Mouse (Mus musculus): Measurements from ENCODE around the gene Paqr7. TPM values are rescaled to one million over a fixed set of nuclear protein-coding genes. Genes with fewer than 3 reads are reported as not detected.

Paqr7 gene
- polyA plus RNA-seq, 1 experiment from 2014 or later: 1.2 TPM

GRCm38 (mm10) chr4:134466381-134467262 is 29.9 kb upstream of the Paqr7 start:
- Histone ChIP-seq H3K4me3 (peak overlapping the region; percentile 90), H3K36me3 (peaks cover 19% of the 10 kb centered on the region), H3K27ac (peak overlapping the region; percentile 99), H3K9me3 (replicated peaks) (no peaks in the 10 kb centered on the region), H3K4me1 (peaks cover 23% of the 10 kb centered on the region), H3K27me3 (ENCODE audit: low read depth, poor library complexity, severe bottlenecking) (peaks cover 15% of the 10 kb centered on the region)
- WGBS: 80% methylated on average over 11 of the region's 11 CpGs
- DNase-seq (ENCODE audit: low spot score): no peak

GRCm38 (mm10) chr4:134467435-134468214 is 28.9 kb upstream of the Paqr7 start:
- Histone ChIP-seq H3K36me3 (peaks cover 29% of the 10 kb centered on the region), H3K27me3 (ENCODE audit: low read depth, poor library complexity, severe bottlenecking) (peaks cover 15% of the 10 kb centered on the region), H3K9me3 (replicated peaks) (no peaks in the 10 kb centered on the region), H3K27ac (peak overlapping the region; percentile 99), H3K4me1 (peaks cover 23% of the 10 kb centered on the region), H3K4me3 (peak overlapping the region; percentile 90)
- peak; percentile 65 for DNase-seq (ENCODE audit: low spot score)
- under 1% methylated on average over 31 of the region's 31 CpGs for WGBS

GRCm38 (mm10) chr4:134468215-134468575 is 28.3 kb upstream of the Paqr7 start, which contains the start of gene Stmn1:
Stmn1 (plus strand) TSS chr4:134468320.
- Histone ChIP-seq H3K4me1 (peaks cover 23% of the 10 kb centered on the region), H3K27ac (peak within 1 kb of the TSS; percentile 99), H3K4me3 (peak within 1 kb of the TSS; percentile 90), H3K27me3 (ENCODE audit: low read depth, poor library complexity, severe bottlenecking) (peaks cover 15% of the 10 kb centered on the region), H3K9me3 (replicated peaks) (no peaks in the 10 kb centered on the region), H3K36me3 (peaks cover 34% of the 10 kb centered on the region)
- WGBS: under 1% methylated on average over 31 of the region's 31 CpGs
- DNase-seq (ENCODE audit: low spot score): peak; percentile 96

GRCm38 (mm10) chr4:134468578-134469266 is 27.8 kb upstream of the Paqr7 start:
- peaks cover 23% of the 10 kb centered on the region for H3K4me1 ChIP-seq
- DNase-seq (ENCODE audit: low spot score): peak; percentile 96
- H3K27me3 ChIP-seq (ENCODE audit: low read depth, poor library complexity, severe bottlenecking): peaks cover 15% of the 10 kb centered on the region
- no peaks in the 10 kb centered on the region for H3K9me3 ChIP-seq (replicated peaks)
- peak overlapping the region; percentile 90 for H3K4me3 ChIP-seq
- H3K27ac ChIP-seq: peak overlapping the region; percentile 99
- under 1% methylated on average over 65 of the region's 68 CpGs for WGBS
- H3K36me3 ChIP-seq: peaks cover 36% of the 10 kb centered on the region

- WGBS: 32% methylated on average over 6 of the region's 6 CpGs
- DNase-seq (ENCODE audit: low spot score): peak; percentile 42
- peaks cover 15% of the 10 kb centered on the region for H3K27me3 ChIP-seq (ENCODE audit: low read depth, poor library complexity, severe bottlenecking)
Measured at GRCm38 (mm10) chr4:134469341-134469796, 27.1 kb upstream of the Paqr7 start.

GRCm38 (mm10) chr4:134469985-134470384 is 26.5 kb upstream of the Paqr7 start:
- H3K36me3 ChIP-seq: peaks cover 49% of the 10 kb centered on the region
- 91% methylated on average over 3 of the region's 3 CpGs for WGBS
- peaks cover 15% of the 10 kb centered on the region for H3K27me3 ChIP-seq (ENCODE audit: low read depth, poor library complexity, severe bottlenecking)
- no peak for DNase-seq (ENCODE audit: low spot score)
- peak overlapping the region; percentile 90 for H3K4me3 ChIP-seq
- H3K4me1 ChIP-seq: peaks cover 23% of the 10 kb centered on the region
- H3K27ac ChIP-seq: no peak overlapping the region
- H3K9me3 ChIP-seq (replicated peaks): no peaks in the 10 kb centered on the region

More at GRCm38 (mm10) chr4:134469341-134469796, 27.1 kb upstream of the Paqr7 start:
- peaks cover 43% of the 10 kb centered on the region for H3K36me3 ChIP-seq
- peak overlapping the region; percentile 99 for H3K27ac ChIP-seq
- H3K4me3 ChIP-seq: peak overlapping the region; percentile 90
- H3K9me3 ChIP-seq (replicated peaks): no peaks in the 10 kb centered on the region
- H3K4me1 ChIP-seq: peaks cover 23% of the 10 kb centered on the region

- H3K27me3 ChIP-seq (ENCODE audit: low read depth, poor library complexity, severe bottlenecking): peaks cover 5% of the 10 kb centered on the region; the same call in 1 of the 2 replicates
- H3K4me3 ChIP-seq: no peak overlapping the region
- no peaks in the 10 kb centered on the region for H3K9me3 ChIP-seq (replicated peaks)
- no peak overlapping the region for H3K27ac ChIP-seq
- peaks cover 64% of the 10 kb centered on the region for H3K36me3 ChIP-seq
- DNase-seq (ENCODE audit: low spot score): no peak
- H3K4me1 ChIP-seq: peaks cover 23% of the 10 kb centered on the region
Measured at GRCm38 (mm10) chr4:134471469-134471868, 25.0 kb upstream of the Paqr7 start.

- Histone ChIP-seq H3K4me3 (no peak overlapping the region), H3K36me3 (peaks cover 72% of the 10 kb centered on the region), H3K27ac (no peak overlapping the region), H3K9me3 (replicated peaks) (no peaks in the 10 kb centered on the region), H3K4me1 (peaks cover 11% of the 10 kb centered on the region), H3K27me3 (ENCODE audit: low read depth, poor library complexity, severe bottlenecking) (no peaks in the 10 kb centered on the region)
- DNase-seq (ENCODE audit: low spot score): no peak
- 89% methylated on average over 4 of the region's 4 CpGs for WGBS
Measured at GRCm38 (mm10) chr4:134473764-134474163, 22.7 kb upstream of the Paqr7 start.

GRCm38 (mm10) chr4:134474240-134474639 is 22.3 kb upstream of the Paqr7 start:
- no peak for DNase-seq (ENCODE audit: low spot score)
- peaks cover 72% of the 10 kb centered on the region for H3K36me3 ChIP-seq
- 73% methylated on average over 8 of the region's 8 CpGs for WGBS

GRCm38 (mm10) chr4:134476899-134477298 is 19.6 kb upstream of the Paqr7 start:
- DNase-seq (ENCODE audit: low spot score): no peak
- H3K27ac ChIP-seq: no peak overlapping the region
- no peaks in the 10 kb centered on the region for H3K9me3 ChIP-seq (replicated peaks)
- peaks cover 51% of the 10 kb centered on the region for H3K36me3 ChIP-seq
- no peaks in the 10 kb centered on the region for H3K27me3 ChIP-seq (ENCODE audit: low read depth, poor library complexity, severe bottlenecking)
- WGBS: 93% methylated on average over 8 of the region's 8 CpGs
- no peaks in the 10 kb centered on the region for H3K4me1 ChIP-seq
- H3K4me3 ChIP-seq: no peak overlapping the region

More at GRCm38 (mm10) chr4:134474240-134474639, 22.3 kb upstream of the Paqr7 start:
- Histone ChIP-seq H3K4me3 (no peak overlapping the region), H3K27me3 (ENCODE audit: low read depth, poor library complexity, severe bottlenecking) (no peaks in the 10 kb centered on the region), H3K9me3 (replicated peaks) (no peaks in the 10 kb centered on the region), H3K27ac (no peak overlapping the region), H3K4me1 (peaks cover 9% of the 10 kb centered on the region)

- H3K4me1 ChIP-seq: no peaks in the 10 kb centered on the region
- no peak overlapping the region for H3K27ac ChIP-seq
- H3K9me3 ChIP-seq (replicated peaks): no peaks in the 10 kb centered on the region
- 10% methylated on average over 9 of the region's 9 CpGs for WGBS
- no peak overlapping the region for H3K4me3 ChIP-seq
- peaks cover 9% of the 10 kb centered on the region for H3K27me3 ChIP-seq (ENCODE audit: low read depth, poor library complexity, severe bottlenecking)
- DNase-seq (ENCODE audit: low spot score): peak; percentile 94
- peaks cover 39% of the 10 kb centered on the region for H3K36me3 ChIP-seq
Measured at GRCm38 (mm10) chr4:134478031-134478430, 18.5 kb upstream of the Paqr7 start.

- Histone ChIP-seq H3K27me3 (ENCODE audit: low read depth, poor library complexity, severe bottlenecking) (peaks cover 12% of the 10 kb centered on the region), H3K9me3 (replicated peaks) (no peaks in the 10 kb centered on the region), H3K36me3 (peaks cover 25% of the 10 kb centered on the region), H3K4me1 (no peaks in the 10 kb centered on the region), H3K27ac (no peak overlapping the region), H3K4me3 (no peak overlapping the region)
- WGBS: 88% methylated on average over 4 of the region's 4 CpGs
- no peak for DNase-seq (ENCODE audit: low spot score)
Measured at GRCm38 (mm10) chr4:134479839-134480238, 16.7 kb upstream of the Paqr7 start.

All from limb, embryonic 10.5 days (tissue).